ENCODE assay signal across 11 mouse cellular contexts in genomic region chr7:135809751-135810379, GRCm38 (mm10).
DNase-seq lines count a peak whose midpoint lies in the region; ATAC-seq and TF ChIP-seq lines count a peak whose summit lies in the region.
"Had no signal": no experiment of that assay in that cellular context is flagged by ENCODE, and none has a peak within 500 bp of the region (broad histone marks: within the 10 kb centered on the region; RNA-seq: fewer than 3 reads in every experiment).

No protein-coding gene starts in this region.

- DNase-seq in brain, embryonic 14.5 days (ENCODE audit: low read depth) = peak; percentile 59
- peak; percentile 21 to 41 for DNase-seq in lung, postnatal 4 days
- DNase-seq in layer of hippocampus, postnatal 14 days (ENCODE audit: low spot score in 2 of 2) = no peak
- no peak for DNase-seq in frontal cortex, postnatal 14 days (ENCODE audit: low spot score in 2 of 2)
- no peak for DNase-seq in gastrocnemius, postnatal 10 days
- DNase-seq: kidney, postnatal 14 days; retina, postnatal 1 day; thymus, postnatal 36 days had no signal

- H3K4me2 ChIP-seq in hindbrain, embryonic 13.5 days = 0 out of 2 replicates have a peak overlapping the region, but pooled peaks have one; percentile 4
- H3K4me2 ChIP-seq in hindbrain, embryonic 12.5 days (replicated peaks) = no peak overlapping the region
- peak overlapping the region; percentile 26 for H3K4me2 ChIP-seq in hindbrain, embryonic 16.5 days (ENCODE audit: low read length)

- 0 out of 2 replicates have a peak overlapping the region, but pooled peaks have one; percentile 3 for H3K9ac ChIP-seq in hindbrain, embryonic 13.5 days
- no peak overlapping the region for H3K9ac ChIP-seq in hindbrain, embryonic 12.5 days
- no peak overlapping the region for H3K9ac ChIP-seq in hindbrain, embryonic 16.5 days (ENCODE audit: low read depth, low read length)

- H3K9me3 ChIP-seq in hindbrain, embryonic 13.5 days = no peaks in the 10 kb centered on the region
- H3K9me3 ChIP-seq in hindbrain, embryonic 12.5 days (replicated peaks) = no peaks in the 10 kb centered on the region
- H3K9me3 ChIP-seq in hindbrain, embryonic 16.5 days (ENCODE audit: control insufficient read depth, low read length) = no peaks in the 10 kb centered on the region

- no peak overlapping the region; the same call in 1 of the 2 replicates for H3K27ac ChIP-seq in hindbrain, embryonic 13.5 days
- H3K27ac ChIP-seq in hindbrain, embryonic 12.5 days = no peak overlapping the region
- H3K27ac ChIP-seq in hindbrain, embryonic 16.5 days (ENCODE audit: low read depth, low read length) = peak overlapping the region; percentile 37; the same call in 1 of the 2 replicates

- TF ChIP-seq CTCF in brain, embryonic 14.5 days (IDR thresholded peaks at IDR 0.05; ENCODE audit: borderline replicate concordance, extremely low read depth, insufficient read depth, insufficient read length) = no peak

- WGBS in hindbrain, embryonic 13.5 days = 50% methylated on average over 12 of the region's 12 CpGs
- 56% methylated on average over 12 of the region's 12 CpGs for WGBS in hindbrain, embryonic 12.5 days
- WGBS in hindbrain, embryonic 16.5 days = 44% methylated on average over 12 of the region's 12 CpGs

- H3K36me3 ChIP-seq in hindbrain, embryonic 13.5 days = no peaks in the 10 kb centered on the region
- no peaks in the 10 kb centered on the region for H3K36me3 ChIP-seq in hindbrain, embryonic 12.5 days
- H3K36me3 ChIP-seq in hindbrain, embryonic 16.5 days (ENCODE audit: control insufficient read depth, insufficient read depth, low read length) = no peaks in the 10 kb centered on the region

- no peak overlapping the region for H3K4me3 ChIP-seq in hindbrain, embryonic 13.5 days
- H3K4me3 ChIP-seq in hindbrain, embryonic 12.5 days = no peak overlapping the region
- no peak overlapping the region for H3K4me3 ChIP-seq in hindbrain, embryonic 16.5 days (ENCODE audit: low read length)

- no peak for ATAC-seq in hindbrain, embryonic 13.5 days (ENCODE audit: low FRiP score)
- no peak for ATAC-seq in hindbrain, embryonic 12.5 days (ENCODE audit: low FRiP score)
- no peak for ATAC-seq in hindbrain, embryonic 16.5 days

- peaks cover 18% of the 10 kb centered on the region for H3K4me1 ChIP-seq in hindbrain, embryonic 13.5 days (replicated peaks)
- H3K4me1 ChIP-seq in hindbrain, embryonic 12.5 days = peaks cover 9% of the 10 kb centered on the region
- peaks cover 7% of the 10 kb centered on the region for H3K4me1 ChIP-seq in hindbrain, embryonic 16.5 days (ENCODE audit: control insufficient read depth, insufficient read depth, low read depth, low read length)

- no peaks in the 10 kb centered on the region for H3K27me3 ChIP-seq in hindbrain, embryonic 13.5 days
- no peaks in the 10 kb centered on the region for H3K27me3 ChIP-seq in hindbrain, embryonic 12.5 days
- H3K27me3 ChIP-seq in hindbrain, embryonic 16.5 days (replicated peaks; ENCODE audit: control insufficient read depth, insufficient read depth, low read length) = no peaks in the 10 kb centered on the region

- TF ChIP-seq POLR2A in brain, embryonic 14.5 days (IDR thresholded peaks at IDR 0.05; ENCODE audit: borderline replicate concordance, extremely low read depth, insufficient read depth, insufficient read length, poor library complexity, severe bottlenecking) = no peak

Comparison
In these comparisons a context has a peak if more than half of its experiments do, and no peak if none do; other contexts are left out.
1. DNase-seq: peak in brain, embryonic 14.5 days (single experiment) and lung, postnatal 4 days (2 of 2); none in layer of hippocampus, postnatal 14 days (0 of 2), frontal cortex, postnatal 14 days (0 of 2) and gastrocnemius, postnatal 10 days (single experiment).